Mouse (Mus musculus) CH12.LX (cell line): ENCODE measurements around the gene Kif18b. TPM values are rescaled to one million over a fixed set of nuclear protein-coding genes. Genes with fewer than 3 reads are reported as not detected.

ENCODE experiments used
- DNase-seq: peaks from one replicate; pipeline ENCODE4 v3.0.0-alpha.2; 2013; ENCODE audit errors: extremely low read depth
- H3K27ac ChIP-seq: 2 replicates; pipeline ENCODE4 v1.5.1; 2012; ENCODE audit warnings: low read depth, mild to moderate bottlenecking, control low read depth, moderate library complexity; ENCODE audit not compliant: insufficient read depth
- H3K27me3 ChIP-seq: replicated peaks from 2 replicates; pipeline ENCODE3; 2012; ENCODE audit warnings: inconsistent platforms
- H3K36me3 ChIP-seq, 2 experiments: replicated peaks in 1 of 2; 2 replicates each; pipeline versions ENCODE3 to v1.6.1; 2012; ENCODE audit warnings: inconsistent platforms in 1 of 2, low read length in 1 of 2, mild to moderate bottlenecking in 1 of 2, mixed read lengths in 1 of 2, moderate library complexity in 1 of 2; ENCODE audit not compliant: control insufficient read depth in 1 of 2, insufficient read depth in 1 of 2
- H3K4me1 ChIP-seq, 2 experiments: 2 replicates each; pipeline ENCODE4 v1.6.1; 2012; ENCODE audit warnings: inconsistent platforms in 1 of 2, moderate library complexity in 1 of 2; ENCODE audit not compliant: insufficient read depth in 2 of 2, control insufficient read depth in 1 of 2
- H3K4me2 ChIP-seq: 2 replicates; pipeline ENCODE4 v1.6.1; 2012; ENCODE audit warnings: low read depth, mild to moderate bottlenecking, control low read depth; ENCODE audit not compliant: poor library complexity, insufficient read depth, severe bottlenecking
- H3K4me3 ChIP-seq, 3 experiments: fragments of 150-350 bp in 1 of 3; sonication (generic) in 1 of 3; replicated peaks in 1 of 3; 2 replicates each; pipeline versions ENCODE3 to v1.5.1; 2011 to 2012; ENCODE audit warnings: low read depth in 2 of 3, low read length in 2 of 3, mild to moderate bottlenecking in 2 of 3, moderate library complexity in 2 of 3, control low read depth in 1 of 3, improper control_type of control experiment in 1 of 3, inconsistent platforms in 1 of 3, mixed read lengths in 1 of 3; ENCODE audit not compliant: poor library complexity in 1 of 3
- H3K79me2 ChIP-seq: replicated peaks from 2 replicates; pipeline ENCODE4 v1.6.1; 2012; ENCODE audit warnings: mild to moderate bottlenecking, moderate library complexity; ENCODE audit not compliant: control insufficient read depth, poor library complexity, insufficient read depth, severe bottlenecking; ENCODE audit errors: extremely low read depth
- H3K9ac ChIP-seq: 2 replicates; pipeline ENCODE4 v1.6.1; 2012; ENCODE audit warnings: low read depth, mild to moderate bottlenecking, control low read depth, moderate library complexity; ENCODE audit not compliant: insufficient read depth
- H3K9me3 ChIP-seq: replicated peaks from 2 replicates; pipeline ENCODE3; 2012; ENCODE audit warnings: low read length, inconsistent platforms, mixed read lengths
- BHLHE40 ChIP-seq: IDR thresholded peaks from 2 replicates; pipeline ENCODE4 v1.6.1; 2011; ENCODE audit warnings: mild to moderate bottlenecking, low read depth, low read length, improper control_type of control experiment
- E2F4 ChIP-seq: IDR thresholded peaks from 2 replicates; pipeline ENCODE4 v1.6.1; 2011; ENCODE audit warnings: low read depth, low read length, improper control_type of control experiment; ENCODE audit not compliant: insufficient replicate concordance
- ETS1 ChIP-seq: conservative IDR thresholded peaks from 2 replicates; pipeline ENCODE4 v1.6.1; 2012; ENCODE audit warnings: low read depth, mild to moderate bottlenecking, inconsistent platforms, low read length, improper control_type of control experiment, moderate library complexity
- GABPA ChIP-seq: IDR thresholded peaks from 2 replicates; pipeline ENCODE4 v1.6.1; 2012; ENCODE audit warnings: low read depth, low read length, improper control_type of control experiment, inconsistent platforms; ENCODE audit not compliant: insufficient replicate concordance
- HCFC1 ChIP-seq: IDR thresholded peaks from 2 replicates; pipeline ENCODE4 v1.6.1; 2012; ENCODE audit warnings: low read depth, mild to moderate bottlenecking, inconsistent platforms, low read length, improper control_type of control experiment
- IRF4 ChIP-seq: IDR thresholded peaks from 2 replicates; pipeline ENCODE4 v1.6.1; 2014; ENCODE audit warnings: low read depth, mild to moderate bottlenecking, inconsistent platforms, low read length, improper control_type of control experiment
- JUND ChIP-seq: conservative IDR thresholded peaks from 2 replicates; pipeline ENCODE4 v1.6.1; 2011; ENCODE audit warnings: low read depth, low read length, improper control_type of control experiment
- MAZ ChIP-seq: IDR thresholded peaks from 2 replicates; pipeline ENCODE4 v1.6.1; 2012; ENCODE audit warnings: low read depth, mild to moderate bottlenecking, inconsistent platforms, low read length, improper control_type of control experiment, moderate library complexity
- MXI1 ChIP-seq: IDR thresholded peaks from 2 replicates; pipeline ENCODE4 v1.6.1; 2011; ENCODE audit warnings: mild to moderate bottlenecking, low read depth, low read length, improper control_type of control experiment
- NRF1 ChIP-seq: IDR thresholded peaks from 2 replicates; pipeline ENCODE4 v1.6.1; 2014; ENCODE audit warnings: low read depth, mild to moderate bottlenecking, inconsistent platforms, low read length, improper control_type of control experiment, moderate library complexity
- RAD21 ChIP-seq: IDR thresholded peaks from 2 replicates; pipeline ENCODE4 v1.6.1; 2011; ENCODE audit warnings: low read depth, mild to moderate bottlenecking, low read length, improper control_type of control experiment, moderate library complexity
- USF2 ChIP-seq: conservative IDR thresholded peaks from 2 replicates; pipeline ENCODE4 v1.6.1; 2011; ENCODE audit warnings: low read depth, low read length, improper control_type of control experiment
- ZC3H11A ChIP-seq: IDR thresholded peaks from 2 replicates; pipeline ENCODE4 v1.6.1; 2012; ENCODE audit warnings: low read depth, mild to moderate bottlenecking, inconsistent platforms, low read length, improper control_type of control experiment
- ZMIZ1 ChIP-seq: IDR thresholded peaks from 2 replicates; pipeline ENCODE4 v1.6.1; 2012; ENCODE audit warnings: low read depth, mild to moderate bottlenecking, inconsistent platforms, low read length, improper control_type of control experiment
- ZNF384 ChIP-seq: IDR thresholded peaks from 2 replicates; pipeline ENCODE4 v1.6.1; 2012; ENCODE audit warnings: low read depth, low read length, improper control_type of control experiment, inconsistent platforms
- dilution Hi-C: fragments of 300-500 bp; cut with MboI; formaldehyde crosslinking; loops from 2 replicates; pipeline ENCODE4 v1.14.3; 2020; ENCODE audit warnings: low sequenced_read_pairs; ENCODE audit not compliant: extremely low pct_unique_long_range_greater_than_20kb, extremely low pct_ligation_motif_present
- in situ Hi-C: fragments of 300-500 bp; cut with MboI; formaldehyde crosslinking; loops from 3 replicates; pipeline ENCODE4 v1.14.3; 2019; ENCODE audit warnings: low sequenced_read_pairs, low pct_ligation_motif_present, low pct_unique_long_range_greater_than_20kb, mixed read lengths
- polyA plus RNA-seq: library from polyadenylated mRNA; unstranded; fragments of >175 nt; gene quantifications from 2 replicates; pipeline ENCODE4 v1.2.1, GENCODE M21; 2012; ENCODE audit warnings: low read depth; ENCODE audit not compliant: insufficient read length
- total RNA-seq, 2 experiments: library from RNA; depleted of rRNA; stranded (reverse); fragments of 300-350 nt in 1 of 2; fragments of >200 nt in 1 of 2; gene quantifications; 2 replicates each; pipeline ENCODE4 v1.2.3; 2012 to 2014

Gene Kif18b
- total and polyA plus RNA-seq, 3 experiments, result 32.6 to 54.4 (median 54.0) TPM

DNA sequence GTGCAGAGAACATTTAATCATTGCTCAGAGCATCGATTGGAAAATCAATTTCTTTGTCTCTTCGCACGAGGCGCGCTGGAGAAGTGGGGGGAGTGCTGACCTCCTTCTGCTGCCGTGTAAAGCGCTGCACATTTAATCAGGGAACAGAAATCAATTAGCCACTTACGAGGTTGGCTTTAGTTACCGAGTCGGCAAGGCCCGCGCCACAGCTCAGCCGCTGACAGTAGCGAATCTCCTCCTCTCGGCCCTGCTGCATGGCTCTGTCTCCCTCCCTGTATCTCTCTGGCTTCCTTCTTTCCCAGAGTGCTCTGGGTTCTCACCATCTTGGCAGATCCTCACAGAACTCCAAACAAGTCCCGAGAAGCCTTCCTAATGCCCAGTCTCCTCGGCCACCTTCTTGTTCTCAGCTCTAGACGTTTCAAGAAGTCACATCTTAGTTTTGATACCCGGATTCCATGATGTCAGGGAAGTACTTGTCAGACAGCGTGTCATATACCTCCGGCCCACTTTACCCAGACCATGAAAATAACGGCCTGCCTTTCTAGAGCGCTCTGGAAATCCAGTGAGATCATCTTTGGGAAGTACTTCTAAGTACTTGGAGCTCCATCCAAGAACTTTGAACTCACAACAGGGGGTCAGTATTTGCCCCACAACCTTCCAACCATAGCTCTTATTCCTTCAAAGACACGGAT is 39.1 kb upstream of the Kif18b start:
- no peak overlapping the region for H3K4me2 ChIP-seq
- H3K27ac ChIP-seq, result no peak overlapping the region
- H3K9ac ChIP-seq, result no peak overlapping the region
- H3K36me3 ChIP-seq, result no peaks in the 10 kb centered on the region
- TF ChIP-seq MAZ (no peak), MXI1 (no peak)
- no peaks in the 10 kb centered on the region for H3K79me2 ChIP-seq
- dilution Hi-C loops, result no loop called here
- peaks cover 82% of the 10 kb centered on the region for H3K27me3 ChIP-seq
- H3K4me1 ChIP-seq, result no peaks in the 10 kb centered on the region
- no peak for DNase-seq
- no peaks in the 10 kb centered on the region for H3K9me3 ChIP-seq
- no peak overlapping the region for H3K4me3 ChIP-seq
- in situ Hi-C loops, result no loop called here

DNA sequence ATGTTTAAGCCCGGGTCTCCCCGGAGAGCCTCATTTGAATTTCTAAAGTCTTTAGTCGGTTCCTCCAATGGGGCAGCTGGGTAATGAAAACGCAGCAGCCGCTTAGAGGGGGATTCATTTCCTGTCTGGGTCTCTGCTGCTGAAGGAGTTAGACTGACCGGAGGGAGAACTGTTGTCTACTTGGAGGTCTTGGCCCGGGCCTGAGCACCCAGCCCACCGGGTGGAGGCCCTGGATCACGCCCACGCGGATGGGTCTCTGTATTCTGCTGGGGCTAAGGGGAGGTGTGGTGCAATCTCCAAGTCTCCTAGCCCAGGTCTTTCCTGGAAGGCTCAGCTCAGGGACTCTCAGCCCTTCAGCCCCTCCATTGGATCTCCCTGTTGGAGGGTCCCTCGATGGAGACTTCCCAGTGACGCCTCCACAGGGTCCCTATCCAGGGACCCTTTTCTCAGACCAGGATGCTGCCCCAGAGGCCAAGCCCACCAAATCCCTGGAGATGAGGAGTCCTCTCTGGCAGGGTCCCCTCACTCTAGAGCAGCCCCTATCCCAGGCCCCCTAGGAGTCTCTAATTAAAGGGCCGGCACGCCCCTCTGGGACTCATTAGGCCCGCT is 38.4 kb upstream of the Kif18b start:
- DNase-seq, result no peak
- Histone ChIP-seq H3K4me1 (no peaks in the 10 kb centered on the region), H3K27me3 (peaks cover 79% of the 10 kb centered on the region), H3K4me2 (no peak overlapping the region), H3K4me3 (no peak overlapping the region)
- in situ Hi-C loops (no loop called here), dilution Hi-C loops (no loop called here)
- no peak for TF ChIP-seq GABPA
- TF ChIP-seq USF2, result no peak
- TF ChIP-seq HCFC1, result no peak
- TF ChIP-seq ZNF384, result no peak
- no peak for TF ChIP-seq ZC3H11A
- TF ChIP-seq ZMIZ1, result no peak
- TF ChIP-seq E2F4, result no peak
- no peak for TF ChIP-seq MAZ
- no peak for TF ChIP-seq IRF4
- no peak for TF ChIP-seq NRF1
- TF ChIP-seq JUND, result no peak
- TF ChIP-seq RAD21, result no peak
- no peak for TF ChIP-seq BHLHE40
- no peak for TF ChIP-seq ETS1
- TF ChIP-seq, all 38 proteins: peak for 0
- no peak overlapping the region for H3K9ac ChIP-seq
- no peaks in the 10 kb centered on the region for H3K9me3 ChIP-seq
- H3K36me3 ChIP-seq, result no peaks in the 10 kb centered on the region
- no peaks in the 10 kb centered on the region for H3K79me2 ChIP-seq
- H3K27ac ChIP-seq, result no peak overlapping the region
